Mouse (Mus musculus) embryonic facial prominence, embryonic 15.5 days (tissue): ENCODE data around the gene Ak8. TPM values are rescaled to one million over a fixed set of nuclear protein-coding genes. Genes with fewer than 3 reads are reported as not detected.
A peak's percentile ranks its signal among the peaks of the same experiment; 100 is the strongest.

ENCODE experiments used
- ATAC-seq: fragments of 200-750 bp; cut with Nextera tagmentation; 2 replicates; pipeline ENCODE4 v1.8.0; 2017; ENCODE audit warnings: low read depth, moderate TSS enrichment; ENCODE audit not compliant: insufficient number of reproducible peaks, low FRiP score, low TSS enrichment
- H3K27ac ChIP-seq: fragments of 300-500 bp; sonication (generic); replicated peaks from 2 replicates; pipeline ENCODE4 v1.5.1; 2015; ENCODE audit warnings: mild to moderate bottlenecking, inconsistent platforms
- H3K27me3 ChIP-seq: fragments of 300-500 bp; sonication (generic); 2 replicates; pipeline ENCODE4 v1.6.1; 2015; ENCODE audit warnings: inconsistent platforms
- H3K36me3 ChIP-seq: fragments of 300-500 bp; sonication (generic); 2 replicates; pipeline ENCODE4 v1.6.1; 2015; ENCODE audit warnings: mild to moderate bottlenecking, inconsistent platforms
- H3K4me1 ChIP-seq: fragments of 300-500 bp; sonication (generic); 2 replicates; pipeline ENCODE4 v1.6.1; 2015; ENCODE audit warnings: inconsistent platforms
- H3K4me2 ChIP-seq: fragments of 300-500 bp; sonication (generic); replicated peaks from 2 replicates; pipeline ENCODE4 v1.6.1; 2015; ENCODE audit warnings: mild to moderate bottlenecking, inconsistent platforms
- H3K4me3 ChIP-seq: fragments of 300-500 bp; sonication (generic); replicated peaks from 2 replicates; pipeline ENCODE4 v1.5.1; 2015; ENCODE audit warnings: mild to moderate bottlenecking, inconsistent platforms
- H3K9ac ChIP-seq: fragments of 300-500 bp; sonication (generic); 2 replicates; pipeline ENCODE4 v1.6.1; 2015; ENCODE audit warnings: inconsistent platforms
- H3K9me3 ChIP-seq: fragments of 300-500 bp; sonication (generic); replicated peaks from 2 replicates; pipeline ENCODE4 v1.6.1; 2016; ENCODE audit warnings: inconsistent platforms
- WGBS: fragments of 180-500 bp; shearing (Covaris S2); methylation state at CpG from one replicate; pipeline ENCODE4 v1.1.7; 2015; 5-methylcytosine and 5-hydroxymethylcytosine counted together
- microRNA-seq: library from miRNA; unstranded; fragments of <30 nt; microRNA quantifications from one replicate; pipeline ENCODE4, GENCODE M21; 2016; ENCODE audit warnings: borderline number of aligned reads
- polyA plus RNA-seq: library from polyadenylated mRNA; unstranded; fragments of >200 nt; fragmentation: Nextera tagmentation; extraction: Ambion mirVana; gene quantifications from 2 replicates; pipeline ENCODE4 v1.2.1, GENCODE M21; 2015

Gene Ak8
- polyA plus RNA-seq, 1 experiment from 2014 or later: 6.5 TPM

GRCm38 (mm10) chr2:28840222-28840951 is 140.4 kb downstream of the Ak8 start, which contains the start of the genes Gtf3c4 and Ddx31:
Gene Gtf3c4 (minus strand): TSS chr2:28840360.
Gene Ddx31 (plus strand): TSS chr2:28840406.
- Histone ChIP-seq H3K27ac (peak within 1 kb of the TSS; percentile 92), H3K9ac (peak within 1 kb of the TSS; percentile 93), H3K27me3 (no peaks in the 10 kb centered on the region), H3K9me3 (no peaks in the 10 kb centered on the region), H3K36me3 (peaks cover 7% of the 10 kb centered on the region), H3K4me2 (peak within 1 kb of the TSS; percentile 81), H3K4me1 (peaks cover 36% of the 10 kb centered on the region), H3K4me3 (peak within 1 kb of the TSS; percentile 89)
- peak; percentile 96 for ATAC-seq
- WGBS: 0% methylated on average over 58 of the region's 63 CpGs

- Histone ChIP-seq H3K4me2 (peak overlapping the region; percentile 81; the same call in 1 of the 2 replicates), H3K4me3 (peak overlapping the region; percentile 89), H3K27ac (no peak overlapping the region), H3K36me3 (peaks cover 23% of the 10 kb centered on the region), H3K9ac (no peak overlapping the region), H3K27me3 (no peaks in the 10 kb centered on the region), H3K4me1 (peaks cover 34% of the 10 kb centered on the region), H3K9me3 (no peaks in the 10 kb centered on the region)
- 66% methylated on average over 3 of the region's 3 CpGs for WGBS
- ATAC-seq: no peak
Measured at GRCm38 (mm10) chr2:28842042-28842441, 142.1 kb downstream of the Ak8 start.

- WGBS: 87% methylated on average over 2 of the region's 2 CpGs
- Histone ChIP-seq H3K27ac (no peak overlapping the region), H3K4me2 (no peak overlapping the region), H3K9ac (no peak overlapping the region), H3K27me3 (no peaks in the 10 kb centered on the region), H3K36me3 (peaks cover 55% of the 10 kb centered on the region), H3K9me3 (no peaks in the 10 kb centered on the region), H3K4me1 (no peaks in the 10 kb centered on the region), H3K4me3 (no peak overlapping the region)
- no peak for ATAC-seq
Measured at GRCm38 (mm10) chr2:28848879-28849278, 148.9 kb downstream of the Ak8 start.

DNA sequence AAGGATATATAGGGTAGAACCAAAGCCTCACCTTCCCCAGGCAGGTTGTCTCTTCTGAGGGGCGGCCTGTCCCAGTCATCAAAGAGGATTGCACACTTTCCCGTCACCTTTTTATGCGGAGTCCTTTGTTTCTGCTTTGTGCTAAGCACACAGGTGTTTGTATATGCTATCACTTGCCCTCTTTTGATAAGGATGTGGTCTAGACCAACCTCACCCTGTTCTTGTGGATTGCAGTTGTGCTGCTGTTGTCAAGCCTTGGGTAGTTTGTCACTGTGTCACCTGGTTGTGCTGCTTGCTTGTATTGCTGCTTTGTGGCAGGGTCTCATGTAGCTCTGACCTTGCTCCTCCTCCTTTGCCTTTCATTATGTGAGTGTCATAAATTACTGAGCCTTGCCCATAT is 152.6 kb downstream of the Ak8 start:
- Histone ChIP-seq H3K27me3 (no peaks in the 10 kb centered on the region), H3K27ac (no peak overlapping the region), H3K9me3 (no peaks in the 10 kb centered on the region), H3K4me3 (no peak overlapping the region), H3K36me3 (peaks cover 42% of the 10 kb centered on the region), H3K4me2 (no peak overlapping the region), H3K9ac (no peak overlapping the region), H3K4me1 (no peaks in the 10 kb centered on the region)
- WGBS: 95% methylated on average over 3 of the region's 3 CpGs
- no peak for ATAC-seq

- Histone ChIP-seq H3K9me3 (no peaks in the 10 kb centered on the region), H3K4me2 (no peak overlapping the region), H3K27me3 (no peaks in the 10 kb centered on the region), H3K4me1 (no peaks in the 10 kb centered on the region), H3K9ac (no peak overlapping the region), H3K36me3 (peaks cover 36% of the 10 kb centered on the region), H3K27ac (no peak overlapping the region), H3K4me3 (no peak overlapping the region)
- 93% methylated on average over 2 of the region's 2 CpGs for WGBS
- no peak for ATAC-seq
Measured at GRCm38 (mm10) chr2:28855773-28856172, 155.8 kb downstream of the Ak8 start.

DNA sequence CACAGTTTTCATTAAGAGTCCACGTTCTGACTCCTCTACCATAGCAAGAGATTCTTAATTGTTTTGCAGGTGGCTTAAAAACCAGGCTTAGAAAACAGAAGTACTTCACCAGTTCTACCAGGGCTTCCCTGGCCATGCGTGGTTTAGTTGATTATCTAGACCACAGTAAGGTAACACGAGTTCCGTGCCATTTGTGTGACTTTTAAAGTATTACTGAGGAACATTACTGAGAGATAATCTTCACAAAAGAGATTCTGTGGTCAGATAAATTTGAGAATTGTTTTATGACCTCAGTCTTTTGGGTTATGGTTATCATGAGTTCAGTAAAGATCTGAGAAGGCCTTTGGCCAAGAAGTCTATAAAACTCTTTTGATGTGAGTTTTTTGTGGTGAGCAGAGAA is 159.3 kb downstream of the Ak8 start:
- Histone ChIP-seq H3K9me3 (no peaks in the 10 kb centered on the region), H3K9ac (no peak overlapping the region), H3K27me3 (no peaks in the 10 kb centered on the region), H3K4me1 (no peaks in the 10 kb centered on the region), H3K4me3 (no peak overlapping the region), H3K27ac (no peak overlapping the region), H3K4me2 (no peak overlapping the region), H3K36me3 (peaks cover 60% of the 10 kb centered on the region)
- 86% methylated on average over 4 of the region's 4 CpGs for WGBS
- no peak for ATAC-seq

- no peak overlapping the region for H3K4me3 ChIP-seq
- H3K27me3 ChIP-seq: no peaks in the 10 kb centered on the region
- H3K4me1 ChIP-seq: no peaks in the 10 kb centered on the region
- WGBS: 89% methylated on average over 8 of the region's 8 CpGs
- H3K27ac ChIP-seq: no peak overlapping the region
- no peak overlapping the region for H3K4me2 ChIP-seq
- H3K36me3 ChIP-seq: peaks cover 62% of the 10 kb centered on the region
- no peaks in the 10 kb centered on the region for H3K9me3 ChIP-seq
- ATAC-seq: no peak
- no peak overlapping the region for H3K9ac ChIP-seq
Measured at GRCm38 (mm10) chr2:28860678-28861423, 160.9 kb downstream of the Ak8 start.

Small RNA genes within 50 kb of the gene (microRNA-seq; reads per million reads assigned to microRNA genes)
- gene Mir3088: not detected

Other genes starting within 250 kb of the Ak8 start
- gene 1700007K13Rik, start 233.8 kb upstream of the Ak8 start, polyA plus RNA-seq: 6.9 and 11.8 TPM in 2 replicates
- gene Mrps2, start 232.1 kb upstream of the Ak8 start, polyA plus RNA-seq: 50.1 and 54.8 TPM in 2 replicates
- 0.95 and 1.2 TPM in 2 replicates for gene Gbgt1, start 203.3 kb upstream of the Ak8 start, polyA plus RNA-seq
- 1.7 and 2.2 TPM in 2 replicates for gene Gm10134, start 194.1 kb upstream of the Ak8 start, polyA plus RNA-seq
- 69.3 and 70.8 TPM in 2 replicates for gene Ralgds, start 187.0 kb upstream of the Ak8 start, polyA plus RNA-seq
- 0.08 TPM in 1 of 2 replicates, not detected in the other for gene Cel, start 136.8 kb upstream of the Ak8 start, polyA plus RNA-seq
- gene Gtf3c5, start 116.4 kb upstream of the Ak8 start, polyA plus RNA-seq: 45.9 and 47.7 TPM in 2 replicates
- gene Gfi1b, start 78.2 kb upstream of the Ak8 start, polyA plus RNA-seq: not detected in 2 replicates
- 17.2 and 18.0 TPM in 2 replicates for gene Tsc1, start 58.9 kb upstream of the Ak8 start, polyA plus RNA-seq
- gene Spaca9, start 437 bp upstream of the Ak8 start, polyA plus RNA-seq: 7.4 and 10.3 TPM in 2 replicates
- gene Gtf3c4, start 140.2 kb downstream of the Ak8 start, polyA plus RNA-seq: 13.3 and 13.7 TPM in 2 replicates
- 13.4 and 13.7 TPM in 2 replicates for gene Ddx31, start 140.2 kb downstream of the Ak8 start, polyA plus RNA-seq
- gene Barhl1, start 216.5 kb downstream of the Ak8 start, polyA plus RNA-seq: 0.07 TPM in 1 of 2 replicates, not detected in the other